Mouse (Mus musculus) liver, adult 2 months (tissue): ENCODE measurements at regions not wholly inside any gene's neighbourhood (a gene's known extent, or its start where the extent isn't known, plus 50 kb on each side); places are given as distances from the start of the nearest gene placed in this dataset.
A peak's percentile ranks its signal among the peaks of the same experiment; 100 is the strongest.

Source experiments
- DNase-seq: peaks from one replicate; pipeline ENCODE4 v3.0.0-alpha.2; 2011; ENCODE audit warnings: low read depth, low spot score; ENCODE audit errors: extremely low read depth
- H3K27ac ChIP-seq: fragments of 200-500 bp; replicated peaks from 2 replicates; pipeline ENCODE4 v1.5.1; 2012; ENCODE audit warnings: low read depth, mild to moderate bottlenecking, control low read depth, inconsistent platforms, low read length; ENCODE audit not compliant: insufficient read depth
- H3K27me3 ChIP-seq: fragments of 200-500 bp; 2 replicates; pipeline ENCODE4 v1.6.1; 2012; ENCODE audit warnings: mild to moderate bottlenecking, moderate library complexity, low read length, inconsistent platforms; ENCODE audit not compliant: control insufficient read depth, insufficient read depth
- H3K36me3 ChIP-seq: fragments of 200-500 bp; 2 replicates; pipeline ENCODE4 v1.6.1; 2012; ENCODE audit warnings: low read length, inconsistent platforms; ENCODE audit not compliant: control insufficient read depth, insufficient read depth
- H3K4me1 ChIP-seq: fragments of 200-500 bp; 2 replicates; pipeline ENCODE4 v1.6.1; 2011; ENCODE audit warnings: low read length; ENCODE audit not compliant: control insufficient read depth, insufficient read depth
- H3K4me3 ChIP-seq: fragments of 200-500 bp; 2 replicates; pipeline ENCODE4 v1.5.1; 2011; ENCODE audit warnings: low read depth, mild to moderate bottlenecking, control low read depth, low read length, moderate library complexity; ENCODE audit not compliant: insufficient read depth
- H3K79me2 ChIP-seq: fragments of 200-500 bp; 2 replicates; pipeline ENCODE4 v1.6.1; 2012; ENCODE audit warnings: inconsistent platforms, mild to moderate bottlenecking, low read length, moderate library complexity; ENCODE audit not compliant: control insufficient read depth, insufficient read depth
- H3K9ac ChIP-seq: fragments of 200-500 bp; 2 replicates; pipeline ENCODE4 v1.6.1; 2012; ENCODE audit warnings: low read depth, mild to moderate bottlenecking, control low read depth, inconsistent platforms, low read length
- CTCF ChIP-seq: fragments of 200-500 bp; IDR thresholded peaks from 2 replicates; pipeline ENCODE4 v1.5.1; 2011; ENCODE audit warnings: low read depth, low read length, control low read depth
- POLR2A ChIP-seq: fragments of 200-500 bp; IDR thresholded peaks from 2 replicates; pipeline ENCODE4 v1.6.1; 2011; ENCODE audit warnings: low read length, control low read depth; ENCODE audit not compliant: insufficient read depth; ENCODE audit errors: extremely low read depth
- WGBS: fragments of 180-500 bp; shearing (Covaris S2); methylation state at CpG from one replicate; pipeline ENCODE4 v1.1.7; 2018; 5-methylcytosine and 5-hydroxymethylcytosine counted together

DNA sequence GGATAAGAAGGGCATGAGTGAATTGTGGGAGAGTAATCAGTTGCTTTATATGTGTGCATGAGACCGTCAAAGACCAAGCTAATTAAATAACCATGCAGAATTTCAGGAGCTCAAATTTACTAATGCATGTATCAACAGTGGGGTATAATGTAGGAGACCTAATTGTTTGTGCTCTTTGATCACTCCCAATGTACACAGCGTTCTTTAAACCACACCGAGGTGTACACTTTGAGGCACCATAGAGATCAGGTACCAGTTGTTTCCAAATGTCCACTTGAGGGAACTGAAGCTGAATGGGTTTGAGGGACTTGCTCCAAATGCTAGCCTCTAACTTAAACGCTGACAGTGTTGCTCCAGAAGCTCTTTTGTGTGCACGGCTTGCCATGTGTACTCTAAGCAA is 530.4 kb upstream of the Tenm4 start:
- 80% methylated on average over 5 of the region's 5 CpGs for WGBS
- Histone ChIP-seq H3K4me3 (no peak overlapping the region), H3K79me2 (no peaks in the 10 kb centered on the region), H3K4me1 (no peaks in the 10 kb centered on the region), H3K27ac (no peak overlapping the region), H3K27me3 (no peaks in the 10 kb centered on the region), H3K9ac (no peak overlapping the region), H3K36me3 (no peaks in the 10 kb centered on the region)
- DNase-seq: no peak
- TF ChIP-seq POLR2A (no peak), CTCF (no peak)

DNA sequence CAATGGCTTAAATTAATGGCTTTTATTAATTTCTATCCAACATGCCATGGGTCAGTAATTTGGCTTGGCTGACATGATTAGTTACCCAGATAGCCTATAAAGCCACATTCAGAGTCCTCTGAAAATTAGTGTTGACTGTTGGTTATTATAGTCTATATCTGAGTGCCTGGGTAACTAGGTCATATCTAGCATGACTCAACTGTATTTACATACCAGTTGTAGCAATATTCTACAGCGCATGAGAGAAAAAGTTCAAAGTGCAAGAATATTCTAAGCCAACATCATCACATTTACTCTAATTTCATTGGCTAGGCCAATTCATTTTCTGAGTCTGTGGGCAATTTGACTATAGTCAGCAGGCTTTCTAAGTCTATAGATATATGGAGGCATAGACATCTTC is 496.7 kb upstream of the Tenm4 start:
- Histone ChIP-seq H3K27me3 (no peaks in the 10 kb centered on the region), H3K79me2 (no peaks in the 10 kb centered on the region), H3K9ac (no peak overlapping the region), H3K4me3 (no peak overlapping the region), H3K4me1 (no peaks in the 10 kb centered on the region; the same call in 1 of the 2 replicates), H3K27ac (no peak overlapping the region), H3K36me3 (no peaks in the 10 kb centered on the region)
- DNase-seq: no peak
- TF ChIP-seq POLR2A (no peak), CTCF (no peak)
- WGBS: 55% methylated on average over 1 of the region's 1 CpGs

DNA sequence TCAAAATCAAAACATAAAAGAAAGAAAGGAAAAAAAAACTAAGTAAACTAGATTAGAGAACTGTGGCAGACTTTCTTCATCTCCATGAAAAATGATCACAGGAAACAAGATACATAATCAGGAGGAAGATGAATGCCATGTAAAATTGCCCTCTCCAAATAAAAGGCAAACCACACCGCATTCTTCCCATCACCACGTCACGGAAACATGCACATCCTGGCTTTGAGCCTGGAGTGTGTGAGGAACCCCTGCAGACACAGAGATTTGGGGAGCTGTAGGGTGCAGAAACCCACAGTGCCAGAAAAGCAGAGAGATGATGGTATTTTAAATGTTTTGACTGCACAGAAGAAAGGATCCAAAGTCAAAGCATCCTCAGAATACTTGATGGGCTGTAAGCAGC is 488.5 kb upstream of the Tenm4 start:
- Histone ChIP-seq H3K4me3 (no peak overlapping the region), H3K79me2 (no peaks in the 10 kb centered on the region), H3K27ac (no peak overlapping the region), H3K9ac (no peak overlapping the region), H3K27me3 (no peaks in the 10 kb centered on the region), H3K36me3 (no peaks in the 10 kb centered on the region), H3K4me1 (no peaks in the 10 kb centered on the region)
- 77% methylated on average over 3 of the region's 3 CpGs for WGBS
- no peak for DNase-seq
- no peak for TF ChIP-seq POLR2A

DNA sequence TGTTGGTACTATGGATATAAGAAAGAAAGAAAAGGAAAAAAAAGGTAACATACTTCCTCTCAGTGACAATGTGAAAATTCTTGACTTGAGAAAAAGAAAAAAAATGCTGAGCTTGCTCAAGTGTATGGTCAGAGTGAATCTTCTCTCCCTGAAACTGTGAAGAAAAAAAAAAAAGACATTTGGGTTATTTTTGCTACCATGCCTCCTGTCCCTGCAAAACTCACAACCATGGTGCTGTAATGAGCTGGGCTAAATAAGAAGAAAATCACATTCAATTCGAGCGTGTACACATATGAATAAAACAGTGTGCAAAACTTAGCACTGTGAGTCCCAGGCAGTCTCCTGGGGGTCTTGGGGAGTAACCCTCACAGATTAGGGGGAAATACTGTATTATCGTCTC is 483.3 kb upstream of the Tenm4 start:
- DNase-seq: no peak
- Histone ChIP-seq H3K36me3 (no peaks in the 10 kb centered on the region), H3K9ac (no peak overlapping the region), H3K4me3 (no peak overlapping the region), H3K4me1 (0 out of 2 replicates have a peak, but pooled peaks cover 2% of the 10 kb centered on the region), H3K79me2 (no peaks in the 10 kb centered on the region), H3K27ac (no peak overlapping the region), H3K27me3 (no peaks in the 10 kb centered on the region; the same call in 1 of the 2 replicates)
- TF ChIP-seq CTCF (no peak), POLR2A (no peak)
- WGBS: 83% methylated on average over 3 of the region's 3 CpGs

DNA sequence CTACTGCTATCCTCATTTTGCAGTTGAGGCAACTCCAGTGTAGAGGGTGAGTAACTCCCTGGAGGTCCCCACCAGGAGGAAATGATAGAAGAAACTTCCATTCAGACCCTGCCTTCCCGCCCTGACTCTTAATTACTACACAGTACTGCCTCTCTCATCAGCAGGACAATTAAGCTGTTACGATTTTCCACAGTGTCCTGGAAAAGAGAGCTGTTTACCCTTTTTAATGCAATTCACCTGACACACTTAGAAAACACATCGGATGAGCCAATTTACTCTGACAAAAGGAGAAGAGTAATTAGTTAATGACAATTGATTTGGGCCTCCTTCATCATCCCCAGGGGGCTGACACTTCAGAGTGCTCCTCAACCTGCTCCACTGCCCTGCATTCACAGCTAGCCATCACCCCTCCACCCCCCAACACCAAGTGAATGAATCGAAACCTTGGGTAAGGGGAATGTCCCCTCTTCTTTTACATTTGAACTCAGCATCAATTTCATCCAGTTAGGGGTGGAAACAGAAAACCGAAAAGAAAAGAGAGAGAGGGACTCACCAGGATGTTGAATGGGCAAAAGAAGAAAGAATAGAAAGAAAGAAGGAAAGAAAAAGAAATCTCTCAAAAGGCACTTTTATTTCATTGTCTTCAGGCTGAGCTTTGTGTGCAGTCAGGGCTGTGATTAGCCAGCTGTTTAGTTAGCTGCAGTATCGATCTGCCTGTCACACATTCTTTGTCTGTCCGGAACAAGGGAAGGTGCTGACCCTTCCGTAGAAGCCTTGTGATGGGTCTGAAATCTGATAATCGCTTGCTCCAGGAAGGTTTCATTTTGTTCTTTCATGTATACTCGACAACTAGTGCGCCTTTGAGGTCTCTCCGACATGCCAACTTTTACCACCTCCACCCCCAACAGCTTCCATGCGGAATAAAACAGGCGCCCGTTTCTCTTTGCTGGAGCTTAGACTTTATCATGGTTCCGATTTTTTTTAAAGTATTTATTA is 482.6 kb upstream of the Tenm4 start:
- Histone ChIP-seq H3K27me3 (no peaks in the 10 kb centered on the region; the same call in 1 of the 2 replicates), H3K4me1 (0 out of 2 replicates have a peak, but pooled peaks cover 2% of the 10 kb centered on the region), H3K4me3 (no peak overlapping the region), H3K79me2 (no peaks in the 10 kb centered on the region), H3K36me3 (no peaks in the 10 kb centered on the region), H3K27ac (no peak overlapping the region), H3K9ac (no peak overlapping the region)
- TF ChIP-seq POLR2A (no peak), CTCF (no peak)
- peak; percentile 17 for DNase-seq
- WGBS: 14% methylated on average over 16 of the region's 16 CpGs
